Mouse (Mus musculus) midbrain, embryonic 10.5 days (tissue): ENCODE measurements around the gene Nrg4. TPM values are rescaled to one million over a fixed set of nuclear protein-coding genes. Genes with fewer than 3 reads are reported as not detected.

ENCODE experiments used
- DNase-seq: peaks from one replicate; pipeline ENCODE4 v3.0.0-alpha.2; 2017; ENCODE audit warnings: low spot score
- H3K27ac ChIP-seq: fragments of 300-500 bp; sonication (generic); replicated peaks from 2 replicates; pipeline ENCODE4 v1.5.1; 2016; ENCODE audit warnings: mild to moderate bottlenecking
- H3K27me3 ChIP-seq: fragments of 300-500 bp; sonication (generic); 2 replicates; pipeline ENCODE4 v1.6.1; 2016; ENCODE audit warnings: low read depth, mild to moderate bottlenecking; ENCODE audit not compliant: poor library complexity, severe bottlenecking
- H3K36me3 ChIP-seq: fragments of 300-500 bp; sonication (generic); 2 replicates; pipeline ENCODE4 v1.6.1; 2016; ENCODE audit warnings: mild to moderate bottlenecking, moderate library complexity
- H3K4me1 ChIP-seq: fragments of 300-500 bp; sonication (generic); 2 replicates; pipeline ENCODE4 v1.6.1; 2016
- H3K4me3 ChIP-seq: fragments of 300-500 bp; sonication (generic); 2 replicates; pipeline ENCODE4 v1.5.1; 2016; ENCODE audit warnings: mild to moderate bottlenecking, moderate library complexity
- H3K9me3 ChIP-seq: fragments of 300-500 bp; sonication (generic); replicated peaks from 2 replicates; pipeline ENCODE4 v1.6.1; 2016; ENCODE audit warnings: mild to moderate bottlenecking
- WGBS: fragments of 180-500 bp; shearing (Covaris S2); methylation state at CpG from one replicate; pipeline ENCODE4 v1.1.7; 2016; 5-methylcytosine and 5-hydroxymethylcytosine counted together
- polyA plus RNA-seq: library from polyadenylated mRNA; unstranded; fragments of >200 nt; fragmentation: Nextera tagmentation; extraction: Ambion mirVana; gene quantifications from 2 replicates; pipeline ENCODE4 v1.2.1, GENCODE M21; 2016

Gene Nrg4
- polyA plus RNA-seq, 1 experiment from 2014 or later = 1.0 TPM

- Histone ChIP-seq H3K4me1 (no peaks in the 10 kb centered on the region), H3K27me3 (no peaks in the 10 kb centered on the region), H3K4me3 (no peak overlapping the region), H3K27ac (no peak overlapping the region), H3K9me3 (no peaks in the 10 kb centered on the region), H3K36me3 (no peaks in the 10 kb centered on the region)
- DNase-seq = no peak
- WGBS = 86% methylated on average over 5 of the region's 5 CpGs
Measured at GRCm38 (mm10) chr9:55308455-55308854, 18.2 kb downstream of the Nrg4 start.

GRCm38 (mm10) chr9:55307557-55307956 is 19.1 kb downstream of the Nrg4 start:
- 78% methylated on average over 5 of the region's 5 CpGs for WGBS
- no peak for DNase-seq

GRCm38 (mm10) chr9:55307066-55307465 is 19.6 kb downstream of the Nrg4 start:
- H3K27ac ChIP-seq = no peak overlapping the region
- 75% methylated on average over 2 of the region's 2 CpGs for WGBS
- H3K27me3 ChIP-seq = no peaks in the 10 kb centered on the region
- DNase-seq = no peak
- H3K4me1 ChIP-seq = no peaks in the 10 kb centered on the region
- H3K4me3 ChIP-seq = no peak overlapping the region
- H3K36me3 ChIP-seq = no peaks in the 10 kb centered on the region
- H3K9me3 ChIP-seq = no peaks in the 10 kb centered on the region

More at GRCm38 (mm10) chr9:55307557-55307956, 19.1 kb downstream of the Nrg4 start:
- no peaks in the 10 kb centered on the region for H3K36me3 ChIP-seq
- H3K27me3 ChIP-seq = no peaks in the 10 kb centered on the region
- no peak overlapping the region for H3K27ac ChIP-seq
- H3K4me3 ChIP-seq = no peak overlapping the region
- H3K4me1 ChIP-seq = no peaks in the 10 kb centered on the region
- no peaks in the 10 kb centered on the region for H3K9me3 ChIP-seq

GRCm38 (mm10) chr9:55296221-55296620 is 30.4 kb downstream of the Nrg4 start:
- H3K36me3 ChIP-seq = no peaks in the 10 kb centered on the region
- no peak overlapping the region for H3K27ac ChIP-seq
- 89% methylated on average over 2 of the region's 2 CpGs for WGBS
- DNase-seq = no peak
- no peak overlapping the region for H3K4me3 ChIP-seq
- no peaks in the 10 kb centered on the region for H3K27me3 ChIP-seq
- H3K9me3 ChIP-seq = no peaks in the 10 kb centered on the region
- no peaks in the 10 kb centered on the region for H3K4me1 ChIP-seq

GRCm38 (mm10) chr9:55291966-55292365 is 34.7 kb downstream of the Nrg4 start:
- no peaks in the 10 kb centered on the region for H3K36me3 ChIP-seq
- no peak overlapping the region for H3K27ac ChIP-seq
- no peaks in the 10 kb centered on the region for H3K27me3 ChIP-seq
- no peaks in the 10 kb centered on the region for H3K9me3 ChIP-seq
- H3K4me1 ChIP-seq = no peaks in the 10 kb centered on the region
- no peak overlapping the region for H3K4me3 ChIP-seq
- WGBS = 91% methylated on average over 4 of the region's 4 CpGs
- no peak for DNase-seq

- Histone ChIP-seq H3K4me1 (no peaks in the 10 kb centered on the region), H3K9me3 (no peaks in the 10 kb centered on the region), H3K27me3 (no peaks in the 10 kb centered on the region), H3K4me3 (no peak overlapping the region), H3K27ac (no peak overlapping the region), H3K36me3 (no peaks in the 10 kb centered on the region)
- DNase-seq = no peak
- 69% methylated on average over 3 of the region's 3 CpGs for WGBS
Measured at GRCm38 (mm10) chr9:55289475-55290198, 37.0 kb downstream of the Nrg4 start.

GRCm38 (mm10) chr9:55285197-55285596 is 41.4 kb downstream of the Nrg4 start:
- Histone ChIP-seq H3K27me3 (no peaks in the 10 kb centered on the region), H3K4me1 (peaks cover 5% of the 10 kb centered on the region), H3K9me3 (no peaks in the 10 kb centered on the region), H3K4me3 (no peak overlapping the region), H3K27ac (no peak overlapping the region), H3K36me3 (no peaks in the 10 kb centered on the region)
- no peak for DNase-seq
- 85% methylated on average over 3 of the region's 3 CpGs for WGBS

GRCm38 (mm10) chr9:55283516-55283915 is 43.1 kb downstream of the Nrg4 start:
- Histone ChIP-seq H3K4me3 (no peak overlapping the region), H3K27me3 (no peaks in the 10 kb centered on the region), H3K9me3 (no peaks in the 10 kb centered on the region), H3K27ac (no peak overlapping the region), H3K36me3 (no peaks in the 10 kb centered on the region), H3K4me1 (peaks cover 5% of the 10 kb centered on the region)
- DNase-seq = no peak
- 10% methylated on average over 14 of the region's 14 CpGs for WGBS

GRCm38 (mm10) chr9:55279114-55279825 is 47.4 kb downstream of the Nrg4 start:
- H3K4me1 ChIP-seq = peaks cover 5% of the 10 kb centered on the region
- no peak overlapping the region for H3K27ac ChIP-seq
- no peak for DNase-seq
- no peaks in the 10 kb centered on the region for H3K36me3 ChIP-seq
- H3K9me3 ChIP-seq = no peaks in the 10 kb centered on the region
- H3K4me3 ChIP-seq = no peak overlapping the region
- 92% methylated on average over 8 of the region's 8 CpGs for WGBS
- H3K27me3 ChIP-seq = no peaks in the 10 kb centered on the region

GRCm38 (mm10) chr9:55277562-55277961 is 49.1 kb downstream of the Nrg4 start:
- H3K27me3 ChIP-seq = no peaks in the 10 kb centered on the region
- H3K36me3 ChIP-seq = no peaks in the 10 kb centered on the region
- DNase-seq = no peak
- WGBS = 83% methylated on average over 4 of the region's 4 CpGs
- no peak overlapping the region for H3K27ac ChIP-seq
- H3K9me3 ChIP-seq = no peaks in the 10 kb centered on the region
- H3K4me1 ChIP-seq = no peaks in the 10 kb centered on the region
- H3K4me3 ChIP-seq = no peak overlapping the region

- Histone ChIP-seq H3K27me3 (no peaks in the 10 kb centered on the region), H3K4me3 (no peak overlapping the region), H3K27ac (no peak overlapping the region), H3K9me3 (no peaks in the 10 kb centered on the region), H3K36me3 (no peaks in the 10 kb centered on the region), H3K4me1 (no peaks in the 10 kb centered on the region)
- DNase-seq = no peak
- 45% methylated on average over 4 of the region's 4 CpGs for WGBS
Measured at GRCm38 (mm10) chr9:55273906-55274305, 52.7 kb downstream of the Nrg4 start.

- 68% methylated on average over 5 of the region's 5 CpGs for WGBS
- Histone ChIP-seq H3K4me1 (no peaks in the 10 kb centered on the region), H3K4me3 (no peak overlapping the region), H3K27me3 (no peaks in the 10 kb centered on the region), H3K36me3 (no peaks in the 10 kb centered on the region), H3K9me3 (no peaks in the 10 kb centered on the region), H3K27ac (no peak overlapping the region)
- DNase-seq = no peak
Measured at GRCm38 (mm10) chr9:55271960-55272560, 54.6 kb downstream of the Nrg4 start.
